Mouse (Mus musculus): ENCODE results near the gene Sf3a1. TPM values are rescaled to one million over a fixed set of nuclear protein-coding genes. Genes with fewer than 3 reads are reported as not detected.
A peak's percentile ranks its signal among the peaks of the same experiment; 100 is the strongest.

Sf3a1 gene
- polyA plus RNA-seq, 1 experiment = 35.1 TPM

- Histone ChIP-seq H3K27ac (ENCODE audit: control insufficient read depth, insufficient read depth, low read depth, low read length) (no peak overlapping the region), H3K4me1 (ENCODE audit: control insufficient read depth, insufficient read depth, low read length) (no peaks in the 10 kb centered on the region), H3K36me3 (ENCODE audit: control insufficient read depth, insufficient read depth, low read length) (peaks cover 5% of the 10 kb centered on the region), H3K27me3 (ENCODE audit: control insufficient read depth, insufficient read depth, low read length) (no peaks in the 10 kb centered on the region), H3K4me3 (ENCODE audit: control insufficient read depth, low read depth, low read length) (no peak overlapping the region)
- TF ChIP-seq CTCF (IDR thresholded peaks at IDR 0.05; ENCODE audit: control insufficient read depth, insufficient read depth, insufficient replicate concordance, low read depth, low read length) (no peak), POLR2A (IDR thresholded peaks at IDR 0.05; ENCODE audit: control insufficient read depth, low read depth, low read length) (no peak)
Observed at GRCm38 (mm10) chr11:4148536-4149156, 11.5 kb upstream of the Sf3a1 start.

GRCm38 (mm10) chr11:4149886-4150285, 10.3 kb upstream of the Sf3a1 start:
- no peak overlapping the region for H3K4me3 ChIP-seq (ENCODE audit: control insufficient read depth, low read depth, low read length)
- peaks cover 2% of the 10 kb centered on the region; the same call in 1 of the 2 replicates for H3K36me3 ChIP-seq (ENCODE audit: control insufficient read depth, insufficient read depth, low read length)
- TF ChIP-seq POLR2A (IDR thresholded peaks at IDR 0.05; ENCODE audit: control insufficient read depth, low read depth, low read length) (no peak), CTCF (IDR thresholded peaks at IDR 0.05; ENCODE audit: control insufficient read depth, insufficient read depth, insufficient replicate concordance, low read depth, low read length) (no peak)
- no peaks in the 10 kb centered on the region for H3K4me1 ChIP-seq (ENCODE audit: control insufficient read depth, insufficient read depth, low read length)
- H3K27ac ChIP-seq (ENCODE audit: control insufficient read depth, insufficient read depth, low read depth, low read length) = no peak overlapping the region
- H3K27me3 ChIP-seq (ENCODE audit: control insufficient read depth, insufficient read depth, low read length) = no peaks in the 10 kb centered on the region

- H3K4me3 ChIP-seq (ENCODE audit: control insufficient read depth, low read depth, low read length) = no peak overlapping the region
- H3K36me3 ChIP-seq (ENCODE audit: control insufficient read depth, insufficient read depth, low read length) = no peaks in the 10 kb centered on the region; the same call in 1 of the 2 replicates
- no peak for TF ChIP-seq POLR2A (IDR thresholded peaks at IDR 0.05; ENCODE audit: control insufficient read depth, low read depth, low read length)
- TF ChIP-seq CTCF (IDR thresholded peaks at IDR 0.05; ENCODE audit: control insufficient read depth, insufficient read depth, insufficient replicate concordance, low read depth, low read length) = no peak
- H3K4me1 ChIP-seq (ENCODE audit: control insufficient read depth, insufficient read depth, low read length) = no peaks in the 10 kb centered on the region
- no peak overlapping the region for H3K27ac ChIP-seq (ENCODE audit: control insufficient read depth, insufficient read depth, low read depth, low read length)
- H3K27me3 ChIP-seq (ENCODE audit: control insufficient read depth, insufficient read depth, low read length) = no peaks in the 10 kb centered on the region
Observed at GRCm38 (mm10) chr11:4153694-4154093, 6.5 kb upstream of the Sf3a1 start.

GRCm38 (mm10) chr11:4155641-4156040, 4.5 kb upstream of the Sf3a1 start:
- H3K27me3 ChIP-seq (ENCODE audit: control insufficient read depth, insufficient read depth, low read length) = no peaks in the 10 kb centered on the region
- H3K27ac ChIP-seq (ENCODE audit: control insufficient read depth, insufficient read depth, low read depth, low read length) = no peak overlapping the region
- TF ChIP-seq POLR2A (IDR thresholded peaks at IDR 0.05; ENCODE audit: control insufficient read depth, low read depth, low read length) (no peak), CTCF (IDR thresholded peaks at IDR 0.05; ENCODE audit: control insufficient read depth, insufficient read depth, insufficient replicate concordance, low read depth, low read length) (no peak)
- H3K4me1 ChIP-seq (ENCODE audit: control insufficient read depth, insufficient read depth, low read length) = no peaks in the 10 kb centered on the region; the same call in 1 of the 2 replicates
- H3K36me3 ChIP-seq (ENCODE audit: control insufficient read depth, insufficient read depth, low read length) = no peaks in the 10 kb centered on the region; the same call in 1 of the 2 replicates
- H3K4me3 ChIP-seq (ENCODE audit: control insufficient read depth, low read depth, low read length) = no peak overlapping the region

GRCm38 (mm10) chr11:4158676-4159075, 1.5 kb upstream of the Sf3a1 start:
- peaks cover 2% of the 10 kb centered on the region; the same call in 1 of the 2 replicates for H3K4me1 ChIP-seq (ENCODE audit: control insufficient read depth, insufficient read depth, low read length)
- no peak for TF ChIP-seq POLR2A (IDR thresholded peaks at IDR 0.05; ENCODE audit: control insufficient read depth, low read depth, low read length)
- TF ChIP-seq CTCF (IDR thresholded peaks at IDR 0.05; ENCODE audit: control insufficient read depth, insufficient read depth, insufficient replicate concordance, low read depth, low read length) = no peak
- H3K27me3 ChIP-seq (ENCODE audit: control insufficient read depth, insufficient read depth, low read length) = no peaks in the 10 kb centered on the region
- no peak overlapping the region for H3K27ac ChIP-seq (ENCODE audit: control insufficient read depth, insufficient read depth, low read depth, low read length)
- peak overlapping the region; percentile 96 for H3K4me3 ChIP-seq (ENCODE audit: control insufficient read depth, low read depth, low read length)
- no peaks in the 10 kb centered on the region; the same call in 1 of the 2 replicates for H3K36me3 ChIP-seq (ENCODE audit: control insufficient read depth, insufficient read depth, low read length)

- Histone ChIP-seq H3K36me3 (ENCODE audit: control insufficient read depth, insufficient read depth, low read length) (no peaks in the 10 kb centered on the region; the same call in 1 of the 2 replicates), H3K27me3 (ENCODE audit: control insufficient read depth, insufficient read depth, low read length) (no peaks in the 10 kb centered on the region), H3K4me3 (ENCODE audit: control insufficient read depth, low read depth, low read length) (peak overlapping the region; percentile 96), H3K4me1 (ENCODE audit: control insufficient read depth, insufficient read depth, low read length) (peaks cover 2% of the 10 kb centered on the region; the same call in 1 of the 2 replicates), H3K27ac (ENCODE audit: control insufficient read depth, insufficient read depth, low read depth, low read length) (peak overlapping the region; percentile 95)
- TF ChIP-seq POLR2A (IDR thresholded peaks at IDR 0.05; ENCODE audit: control insufficient read depth, low read depth, low read length) = no peak
- no peak for TF ChIP-seq CTCF (IDR thresholded peaks at IDR 0.05; ENCODE audit: control insufficient read depth, insufficient read depth, insufficient replicate concordance, low read depth, low read length)
Observed at GRCm38 (mm10) chr11:4160758-4161480, 769 bp downstream of the Sf3a1 start.

- H3K27me3 ChIP-seq (ENCODE audit: control insufficient read depth, insufficient read depth, low read length) = no peaks in the 10 kb centered on the region
- peaks cover 2% of the 10 kb centered on the region for H3K36me3 ChIP-seq (ENCODE audit: control insufficient read depth, insufficient read depth, low read length)
- no peak overlapping the region for H3K4me3 ChIP-seq (ENCODE audit: control insufficient read depth, low read depth, low read length)
- H3K27ac ChIP-seq (ENCODE audit: control insufficient read depth, insufficient read depth, low read depth, low read length) = no peak overlapping the region
- H3K4me1 ChIP-seq (ENCODE audit: control insufficient read depth, insufficient read depth, low read length) = peaks cover 2% of the 10 kb centered on the region; the same call in 1 of the 2 replicates
- TF ChIP-seq POLR2A (IDR thresholded peaks at IDR 0.05; ENCODE audit: control insufficient read depth, low read depth, low read length) = no peak
- TF ChIP-seq CTCF (IDR thresholded peaks at IDR 0.05; ENCODE audit: control insufficient read depth, insufficient read depth, insufficient replicate concordance, low read depth, low read length) = no peak
Observed at GRCm38 (mm10) chr11:4164701-4165100, 4.6 kb downstream of the Sf3a1 start.

All from testis, adult 2 months (tissue).